Mouse (Mus musculus) central nervous system, embryonic 18 days (tissue): ENCODE results near the gene 4930453N24Rik. TPM values are rescaled to one million over a fixed set of nuclear protein-coding genes. Genes with fewer than 3 reads are reported as not detected.

Experiments
- polyA plus RNA-seq: library from polyadenylated mRNA; depleted of rRNA; stranded (reverse); fragments of >200 nt; gene quantifications from 2 replicates; pipeline ENCODE4 v1.2.3, GENCODE M21; 2012; rRNA removed

Gene 4930453N24Rik
- 15.0 and 16.5 TPM in 2 replicates for polyA plus RNA-seq

GRCm38 (mm10) chr16:64770521-64771430 lies at the start of gene 4930453N24Rik:
TSS of gene 4930453N24Rik (minus strand) at chr16:64771161.

Other genes starting within 250 kb of the 4930453N24Rik start
- 0.01 TPM in 1 of 2 replicates, not detected in the other for gene Csnka2ip, start 168.8 kb downstream of the 4930453N24Rik start, polyA plus RNA-seq
- 8.5 and 9.1 TPM in 2 replicates for gene Zfp654, start 80.5 kb upstream of the 4930453N24Rik start, polyA plus RNA-seq
- 42.5 and 44.3 TPM in 2 replicates for gene Cggbp1, start 80.8 kb upstream of the 4930453N24Rik start, polyA plus RNA-seq